Mouse (Mus musculus) kidney, adult 9 months (tissue): ENCODE data around the gene Actl6a.
"Not testable (repeated sequence)": the region's sequence is repeated elsewhere in the genome, so short reads cannot be mapped to it uniquely, and the experiment has no call there.

ENCODE experiments used
- DNase-seq: peaks from one replicate; pipeline ENCODE4 v3.0.0; 2022

The Actl6a gene

GRCm38 (mm10) chr3:32694737-32695582, 11.1 kb upstream of the Actl6a start:
- no peak for DNase-seq

DNA sequence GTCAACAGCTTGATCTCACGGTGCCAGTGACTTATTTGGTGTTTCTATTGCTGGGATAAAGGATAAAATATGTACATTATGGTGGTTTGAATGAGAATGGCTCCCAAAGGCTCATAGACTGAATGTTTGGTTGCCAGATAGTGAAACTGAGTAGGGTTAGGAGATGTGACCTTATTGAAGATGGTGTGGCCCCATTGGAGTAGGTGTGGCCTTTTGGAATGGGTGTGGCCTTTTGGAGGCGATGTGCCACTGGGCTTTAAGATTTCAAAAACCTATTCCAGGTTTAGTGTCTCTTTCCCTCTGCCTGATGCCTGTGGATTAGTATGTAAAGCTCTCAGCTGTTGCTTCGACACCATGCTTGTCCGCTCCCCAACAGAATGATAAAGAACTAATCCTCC, 10.5 kb upstream of the Actl6a start:
- DNase-seq: no peak

DNA sequence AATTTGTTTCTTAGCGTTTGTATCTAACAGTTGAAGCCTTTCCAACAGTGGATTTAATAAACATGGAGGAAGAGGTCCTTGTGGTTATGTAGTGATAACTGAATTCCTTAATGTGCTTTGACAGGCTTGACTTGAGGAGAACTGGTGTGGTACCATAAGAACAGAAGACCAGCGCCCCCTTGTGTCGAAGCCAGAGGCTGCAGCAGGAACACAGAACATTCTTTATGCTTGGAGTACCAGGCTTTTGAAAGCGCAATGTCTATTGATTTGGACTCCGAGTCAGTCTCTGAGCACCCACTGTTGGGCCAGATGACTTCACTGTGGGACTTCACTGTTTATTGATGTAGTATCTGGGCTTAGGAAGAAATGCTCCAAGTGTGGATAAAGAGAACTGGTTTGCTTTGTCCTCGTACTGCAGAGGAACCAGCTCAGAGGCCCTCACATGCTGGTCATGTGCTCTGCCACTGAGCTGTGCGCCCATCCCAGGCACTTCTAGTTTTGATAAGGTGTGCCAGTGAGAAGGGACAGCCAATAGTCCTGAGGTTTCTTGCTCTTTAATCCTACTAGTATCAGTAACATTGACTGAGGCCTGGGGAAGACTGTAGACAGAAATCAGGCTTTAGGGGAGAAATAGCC, 7.8 kb upstream of the Actl6a start:
- DNase-seq: peak; percentile 95

DNA sequence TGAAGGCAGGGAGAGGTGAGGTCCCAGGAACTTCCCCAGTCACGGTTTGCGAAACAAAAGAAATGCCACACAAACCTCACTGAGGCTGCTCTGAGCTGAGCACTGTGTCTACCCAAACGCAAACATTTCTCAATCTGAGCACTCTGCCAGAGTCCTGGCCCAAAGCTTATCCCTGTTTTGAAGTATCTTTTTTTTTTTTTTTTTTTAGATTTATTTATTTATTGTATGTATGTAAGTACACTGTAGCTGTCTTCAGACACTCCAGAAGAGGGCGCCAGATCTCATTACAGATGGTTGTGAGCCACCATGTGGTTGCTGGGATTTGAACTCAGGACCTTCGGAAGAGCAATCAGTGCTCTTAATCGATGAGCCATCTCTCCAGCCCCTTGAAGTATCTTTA, 2.1 kb upstream of the Actl6a start:
- not testable (repeated sequence) for DNase-seq

DNA sequence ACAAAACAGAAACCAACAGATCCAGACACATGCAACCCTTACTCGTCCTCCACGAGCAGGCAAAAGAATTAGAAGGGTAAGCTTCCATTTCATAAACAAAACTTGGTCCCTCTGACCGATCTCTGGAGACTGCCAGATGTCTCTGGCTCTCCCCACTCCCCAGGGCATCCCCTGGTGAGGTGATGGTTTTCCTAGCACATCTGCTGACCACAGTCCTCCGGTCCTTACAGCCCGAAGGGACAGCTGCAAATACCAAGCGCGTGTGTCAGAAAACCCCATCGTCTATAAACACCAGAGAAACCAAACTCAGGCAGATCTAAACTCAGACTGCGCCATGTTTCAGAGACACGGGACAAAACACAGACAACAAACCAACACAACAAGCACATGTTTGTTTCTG, 1.5 kb upstream of the Actl6a start:
- DNase-seq: not testable (repeated sequence)

GRCm38 (mm10) chr3:32708052-32708367, 1.9 kb downstream of the Actl6a start:
- DNase-seq: no peak

GRCm38 (mm10) chr3:32708368-32709231, 2.5 kb downstream of the Actl6a start:
- peak; percentile 98 for DNase-seq

- DNase-seq: no peak
Measured at GRCm38 (mm10) chr3:32709388-32709787, 3.3 kb downstream of the Actl6a start.

DNA sequence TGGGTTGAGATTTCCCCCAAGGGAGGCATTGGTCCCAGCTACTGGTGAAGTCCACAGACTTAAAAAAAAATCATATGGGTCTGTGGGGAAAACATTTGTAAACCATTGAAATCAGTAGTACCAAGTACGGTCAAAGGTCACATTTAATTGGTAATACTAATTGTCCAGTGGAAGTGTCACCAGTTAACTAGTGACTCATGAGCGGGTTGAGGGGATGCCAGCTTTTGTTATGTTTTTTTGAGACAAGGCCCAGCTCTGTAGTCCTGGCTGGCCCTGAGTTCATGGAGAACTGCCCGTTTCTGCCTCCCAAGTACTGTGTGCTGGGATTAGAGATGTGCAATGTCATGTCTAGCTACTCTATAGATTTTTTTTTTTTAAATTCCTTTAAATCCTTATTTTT, 7.6 kb downstream of the Actl6a start:
- peak; percentile 66 for DNase-seq

- DNase-seq: not testable (repeated sequence)
Measured at GRCm38 (mm10) chr3:32717403-32717802, 11.3 kb downstream of the Actl6a start.

DNA sequence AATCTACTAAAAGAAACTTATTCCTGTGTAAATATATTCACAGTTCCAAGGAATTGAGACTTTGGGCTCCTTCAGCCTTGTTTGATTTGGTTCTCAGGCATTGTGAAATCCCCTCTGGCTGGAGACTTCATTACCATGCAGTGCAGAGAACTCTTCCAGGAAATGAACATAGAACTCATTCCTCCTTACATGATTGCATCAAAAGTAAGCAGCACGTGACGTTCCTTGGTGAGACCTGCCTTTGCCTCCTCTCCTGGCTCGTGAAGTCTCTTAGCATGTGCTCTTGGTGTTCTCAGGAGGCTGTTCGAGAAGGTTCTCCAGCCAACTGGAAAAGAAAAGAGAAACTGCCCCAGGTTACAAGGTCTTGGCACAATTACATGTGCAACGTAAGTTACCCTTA, 12.2 kb downstream of the Actl6a start:
- DNase-seq: no peak

DNA sequence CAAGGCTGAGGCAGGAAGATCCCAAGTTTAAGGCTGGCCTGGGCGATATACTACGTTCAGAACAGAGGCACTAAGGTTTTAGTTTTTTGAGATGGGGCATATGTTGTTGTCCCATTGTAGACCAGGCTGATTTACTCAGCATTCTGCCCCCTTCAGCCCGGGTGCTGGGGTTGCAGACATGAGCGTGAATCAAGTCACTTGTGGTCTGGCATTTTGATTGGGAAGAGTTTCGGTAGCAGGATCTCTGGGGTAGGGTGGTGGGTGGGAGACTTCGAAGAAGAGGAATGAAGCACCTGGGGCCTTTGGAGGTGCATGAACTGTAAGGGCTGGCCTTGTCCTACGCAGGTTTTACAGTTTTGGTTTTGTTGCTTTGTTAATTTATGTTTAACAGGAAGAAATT, 18.1 kb downstream of the Actl6a start:
- no peak for DNase-seq

DNA sequence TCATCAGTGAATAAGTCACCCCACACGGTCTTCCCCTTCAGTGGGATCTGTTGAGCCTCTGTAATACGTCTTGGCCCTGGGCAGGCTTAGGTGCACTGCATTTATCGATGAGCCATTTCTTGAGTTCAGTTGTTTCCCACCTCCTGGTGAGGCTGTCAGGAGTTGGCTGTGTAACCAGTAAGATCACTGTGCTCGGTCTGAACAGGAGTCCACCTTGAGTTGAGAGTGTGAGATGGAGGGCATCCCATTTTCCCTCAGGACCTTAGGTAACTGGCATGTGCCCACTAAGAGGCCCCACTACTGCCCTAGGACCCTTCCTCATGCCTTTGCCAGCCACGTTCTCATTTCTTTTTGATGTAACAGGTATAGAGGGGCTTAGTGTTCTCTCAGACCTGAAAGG, 19.9 kb downstream of the Actl6a start:
- DNase-seq: no peak

DNA sequence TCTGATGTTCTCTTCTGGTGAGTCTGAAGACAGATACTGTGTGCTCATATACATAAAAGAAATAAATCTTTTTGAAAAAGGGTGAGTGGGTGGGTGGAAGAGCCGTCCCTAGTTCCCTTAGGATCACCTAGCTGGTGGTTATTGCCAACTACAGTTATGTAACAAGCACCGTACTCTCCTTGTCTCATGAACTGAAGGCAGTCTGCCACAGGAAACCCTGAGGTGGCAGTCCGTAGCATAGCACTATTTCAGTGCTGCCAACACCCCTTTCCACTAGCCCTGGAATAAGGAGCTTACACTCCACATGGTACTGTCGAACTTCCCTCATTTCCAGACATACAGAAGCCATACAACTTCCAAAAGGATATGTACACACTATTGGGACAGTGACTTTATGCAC, 21.8 kb downstream of the Actl6a start:
- DNase-seq: no peak

DNA sequence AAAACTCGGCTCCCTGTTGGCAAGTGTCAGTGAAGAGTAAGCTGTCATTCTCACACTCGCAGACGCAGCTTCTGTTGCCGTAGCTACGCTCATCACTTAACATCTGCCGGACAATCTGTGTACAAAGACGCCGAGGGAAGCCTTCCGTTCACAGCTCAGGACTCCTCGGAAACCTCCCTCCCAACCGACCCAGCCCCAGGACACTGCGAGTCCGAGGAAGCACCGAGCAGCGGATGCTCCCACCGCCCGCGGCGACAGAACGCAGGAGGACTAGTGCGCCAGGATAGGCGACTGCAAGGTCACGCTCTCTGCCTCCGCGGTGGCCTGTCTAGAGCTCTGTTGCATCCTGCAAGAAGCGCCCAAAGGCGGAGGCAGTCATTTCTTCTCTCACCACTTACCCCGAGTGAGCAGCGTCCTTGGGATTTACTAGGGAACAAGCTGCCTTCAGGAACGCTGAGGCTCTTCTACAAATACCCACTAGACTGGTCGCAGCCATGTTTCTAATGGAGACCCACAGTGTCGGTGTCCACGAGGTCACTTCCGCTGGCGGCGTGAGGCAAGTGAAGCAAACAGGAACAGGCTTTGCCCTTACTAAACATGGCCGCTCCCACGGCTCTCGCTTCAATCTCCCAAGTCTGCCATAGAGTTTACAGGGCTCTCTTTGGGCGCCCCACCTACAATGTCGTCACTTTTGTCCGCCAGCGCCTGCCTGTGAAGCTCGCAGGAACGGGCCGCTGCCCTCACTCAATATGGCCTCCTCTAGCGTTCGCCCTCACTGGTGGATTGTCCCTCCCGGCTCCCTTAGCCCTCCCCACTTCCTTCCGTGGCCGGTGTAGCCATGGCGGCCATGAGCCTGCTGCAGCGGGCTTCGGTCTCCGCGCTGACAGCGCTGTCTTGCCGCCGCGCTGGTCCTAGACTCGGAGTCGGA, 30.4 kb downstream of the Actl6a start, which contains the start of gene Ndufb5:
TSS of gene Ndufb5 (plus strand) at position 747 of the 928 bp plus-strand sequence.
- DNase-seq: peak; percentile 100

DNA sequence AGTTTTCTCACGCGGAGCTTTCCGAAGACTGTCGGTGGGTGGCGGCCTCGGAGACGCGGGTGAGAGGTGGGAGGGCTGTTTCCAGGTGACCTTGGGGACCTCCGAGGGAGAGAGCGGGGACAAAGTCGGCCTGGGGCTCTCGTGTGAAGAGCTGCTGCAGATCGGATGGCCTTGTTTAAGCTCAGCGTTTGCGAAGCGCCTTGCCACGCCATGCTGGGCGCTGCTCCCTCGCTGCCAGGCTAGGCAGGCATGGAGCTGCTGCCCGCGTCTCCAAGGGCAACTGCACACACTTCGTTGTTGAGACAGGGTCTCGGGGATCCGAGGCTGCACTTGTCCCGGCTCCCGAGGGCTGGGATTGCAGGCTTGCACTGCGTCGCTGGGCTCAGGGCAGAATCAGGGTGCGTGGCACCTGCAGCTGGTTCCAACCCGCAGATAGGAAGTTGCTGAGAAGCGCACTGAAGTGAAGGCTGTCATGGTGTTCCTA, 31.1 kb downstream of the Actl6a start, which contains the start of gene Mrpl47:
TSS of gene Mrpl47 (minus strand) at position 434 of the 484 bp plus-strand sequence.
- DNase-seq: no peak

GRCm38 (mm10) chr3:32738549-32738948, 32.5 kb downstream of the Actl6a start:
- no peak for DNase-seq

DNA sequence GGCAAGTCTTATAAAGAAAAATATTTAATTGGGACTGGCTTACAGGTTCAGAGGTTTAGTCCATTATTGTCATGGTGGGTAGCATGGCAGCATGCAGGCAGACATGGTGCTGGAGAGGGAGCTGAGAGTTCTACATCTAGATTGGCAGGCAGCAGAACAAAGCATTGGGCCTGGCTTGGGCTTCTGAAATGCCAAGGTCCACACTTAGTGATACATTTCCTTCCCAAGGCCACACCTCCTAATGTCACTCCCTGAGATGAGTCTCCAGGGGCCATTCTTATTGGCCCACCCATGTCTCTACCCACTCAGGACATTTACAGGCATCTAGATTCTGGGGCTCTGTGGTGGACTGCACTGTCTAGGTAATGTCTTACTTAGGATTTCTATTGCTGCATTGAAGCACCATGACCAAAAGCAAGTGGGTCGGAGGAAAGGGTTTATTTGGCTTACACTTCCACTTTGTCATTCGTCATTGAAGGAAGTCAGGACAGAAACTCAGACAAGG, 36.2 kb downstream of the Actl6a start:
- DNase-seq: no peak

DNA sequence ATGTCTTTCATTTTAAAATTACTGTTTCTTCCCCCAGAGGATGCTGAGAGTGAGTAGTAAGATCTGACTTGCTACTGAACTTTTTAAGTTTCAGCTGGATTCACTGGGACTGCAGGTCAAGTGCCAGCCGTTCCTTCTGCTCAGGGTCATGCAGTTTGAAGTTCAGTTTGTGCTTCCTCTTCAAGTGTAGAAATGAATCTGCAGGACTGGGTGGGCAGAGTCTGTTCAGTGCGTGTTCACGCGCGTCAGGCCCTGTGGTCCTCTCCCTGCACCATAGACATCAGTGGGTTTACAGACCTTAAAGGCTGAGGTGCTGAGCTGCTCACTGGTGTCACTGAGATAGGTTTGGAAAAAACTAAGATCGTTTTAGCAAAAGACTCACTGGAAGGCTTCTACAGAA, 38.9 kb downstream of the Actl6a start:
- DNase-seq: no peak

DNA sequence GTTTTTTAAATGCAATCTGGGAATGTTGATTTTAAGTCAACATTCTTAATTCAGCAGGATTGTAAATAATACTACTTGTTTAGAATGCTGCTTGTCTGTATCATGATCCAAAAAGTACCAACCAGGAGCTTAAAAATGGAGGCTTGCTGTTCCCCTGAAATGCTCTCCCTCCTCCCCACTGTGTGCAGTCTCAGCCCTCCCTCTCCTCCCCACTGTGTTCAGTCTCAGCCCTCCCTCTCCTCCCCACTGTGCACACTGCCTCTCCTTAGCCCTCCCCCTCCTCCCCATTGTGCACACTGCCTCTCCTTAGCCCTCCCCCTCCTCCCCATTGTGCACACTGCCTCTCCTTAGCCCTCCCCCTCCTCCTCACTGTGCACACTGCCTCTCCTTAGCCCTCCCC, 39.3 kb downstream of the Actl6a start:
- DNase-seq: not testable (repeated sequence)

- no peak for DNase-seq
Measured at GRCm38 (mm10) chr3:32748384-32748783, 42.3 kb downstream of the Actl6a start.
